Mouse (Mus musculus) neural tube, embryonic 15.5 days (tissue): ENCODE results near the gene Calm1. TPM values are rescaled to one million over a fixed set of nuclear protein-coding genes. Genes with fewer than 3 reads are reported as not detected.
"Not testable (repeated sequence)": the region's sequence is repeated elsewhere in the genome, so short reads cannot be mapped to it uniquely, and the experiment has no call there.

ENCODE experiments used
- ATAC-seq: fragments of 200-750 bp; cut with Nextera tagmentation; 2 replicates; pipeline ENCODE4 v1.8.0; 2017; ENCODE audit warnings: mild to moderate bottlenecking, moderate TSS enrichment, moderate library complexity; ENCODE audit not compliant: low FRiP score
- H3K27ac ChIP-seq: fragments of 300-500 bp; sonication (generic); replicated peaks from 2 replicates; pipeline ENCODE4 v1.5.1; 2015; ENCODE audit warnings: mild to moderate bottlenecking, inconsistent platforms
- H3K27me3 ChIP-seq: fragments of 300-500 bp; sonication (generic); replicated peaks from 2 replicates; pipeline ENCODE4 v1.6.1; 2015; ENCODE audit warnings: inconsistent platforms
- H3K36me3 ChIP-seq: fragments of 300-500 bp; sonication (generic); 2 replicates; pipeline ENCODE4 v1.6.1; 2015; ENCODE audit warnings: inconsistent platforms
- H3K4me1 ChIP-seq: fragments of 300-500 bp; sonication (generic); 2 replicates; pipeline ENCODE4 v1.6.1; 2015; ENCODE audit warnings: inconsistent platforms
- H3K4me2 ChIP-seq: fragments of 300-500 bp; sonication (generic); 2 replicates; pipeline ENCODE4 v1.6.1; 2015; ENCODE audit warnings: inconsistent platforms, mild to moderate bottlenecking, moderate library complexity
- H3K4me3 ChIP-seq: fragments of 300-500 bp; sonication (generic); replicated peaks from 2 replicates; pipeline ENCODE4 v1.5.1; 2015; ENCODE audit warnings: mild to moderate bottlenecking, inconsistent platforms
- H3K9ac ChIP-seq: fragments of 300-500 bp; sonication (generic); replicated peaks from 2 replicates; pipeline ENCODE4 v1.6.1; 2015; ENCODE audit warnings: mild to moderate bottlenecking, inconsistent platforms
- H3K9me3 ChIP-seq: fragments of 300-500 bp; sonication (generic); replicated peaks from 2 replicates; pipeline ENCODE4 v1.6.1; 2016; ENCODE audit warnings: inconsistent platforms
- WGBS: fragments of 180-500 bp; shearing (Covaris S2); methylation state at CpG from one replicate; pipeline ENCODE4 v1.1.7; 2015; ENCODE audit warnings: mixed read lengths; 5-methylcytosine and 5-hydroxymethylcytosine counted together
- polyA plus RNA-seq: library from polyadenylated mRNA; unstranded; fragments of >200 nt; fragmentation: Nextera tagmentation; extraction: Ambion mirVana; gene quantifications from 2 replicates; pipeline ENCODE4 v1.2.1, GENCODE M21; 2015

Gene Calm1
- polyA plus RNA-seq, 1 experiment from 2014 or later, result 3,020 TPM

DNA sequence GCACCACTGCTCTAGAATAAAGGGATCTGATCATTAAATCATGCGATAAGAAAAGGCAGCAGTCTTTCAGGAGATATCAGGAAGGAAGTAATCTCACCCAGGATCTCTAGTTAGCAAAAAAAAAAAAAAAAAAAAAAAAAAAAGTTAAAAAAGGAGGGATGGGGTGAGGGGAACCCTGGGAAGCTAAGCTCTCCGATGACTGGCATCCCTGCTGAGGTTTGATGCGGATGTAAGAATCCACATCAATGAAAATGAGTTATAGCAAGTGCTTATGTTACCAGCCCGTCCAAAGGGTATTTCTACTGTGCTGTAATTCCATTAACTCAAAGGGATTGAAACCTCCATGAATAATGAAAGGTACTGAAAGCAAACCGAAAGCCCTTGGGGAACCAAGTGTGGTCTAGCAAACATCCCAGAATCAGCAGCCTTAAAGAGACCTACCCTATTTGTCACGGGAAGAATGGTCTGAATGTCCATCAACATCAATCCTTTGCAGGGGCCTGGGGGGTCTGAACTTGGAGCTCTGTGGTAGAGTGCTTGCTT, 20.3 kb upstream of the Calm1 start:
- H3K9me3 ChIP-seq, result no peaks in the 10 kb centered on the region
- H3K4me1 ChIP-seq, result peaks cover 19% of the 10 kb centered on the region; the same call in 1 of the 2 replicates
- ATAC-seq, result no peak
- no peak overlapping the region for H3K4me3 ChIP-seq
- H3K4me2 ChIP-seq, result no peak overlapping the region
- H3K9ac ChIP-seq, result no peak overlapping the region
- 29% methylated on average over 6 of the region's 6 CpGs for WGBS
- no peak overlapping the region for H3K27ac ChIP-seq
- H3K27me3 ChIP-seq, result no peaks in the 10 kb centered on the region
- H3K36me3 ChIP-seq, result no peaks in the 10 kb centered on the region

DNA sequence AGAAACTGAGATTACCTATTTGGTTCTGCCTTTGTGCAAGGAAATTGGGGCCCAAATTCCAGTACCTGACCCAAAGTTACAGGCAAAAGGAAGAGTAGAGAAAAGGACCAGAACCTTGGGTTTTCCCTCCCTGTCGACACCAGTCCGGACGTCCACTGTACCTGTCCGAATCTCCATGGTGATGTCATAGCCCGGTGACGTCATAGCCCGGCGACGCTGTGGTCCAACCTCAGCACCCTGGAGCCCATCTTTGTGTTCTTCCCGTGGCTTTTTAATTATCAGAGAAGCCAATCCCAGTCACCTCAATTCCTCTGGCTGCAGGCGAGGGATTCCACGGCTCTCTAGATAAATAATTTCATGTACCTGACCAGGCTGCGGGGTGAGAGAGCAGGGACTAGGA, 18.4 kb upstream of the Calm1 start:
- 89% methylated on average over 13 of the region's 13 CpGs for WGBS
- no peak overlapping the region for H3K4me3 ChIP-seq
- H3K27me3 ChIP-seq, result no peaks in the 10 kb centered on the region
- peaks cover 22% of the 10 kb centered on the region for H3K4me1 ChIP-seq
- no peaks in the 10 kb centered on the region for H3K36me3 ChIP-seq
- no peak overlapping the region for H3K27ac ChIP-seq
- no peak overlapping the region for H3K9ac ChIP-seq
- H3K4me2 ChIP-seq, result no peak overlapping the region
- no peaks in the 10 kb centered on the region for H3K9me3 ChIP-seq
- no peak for ATAC-seq

DNA sequence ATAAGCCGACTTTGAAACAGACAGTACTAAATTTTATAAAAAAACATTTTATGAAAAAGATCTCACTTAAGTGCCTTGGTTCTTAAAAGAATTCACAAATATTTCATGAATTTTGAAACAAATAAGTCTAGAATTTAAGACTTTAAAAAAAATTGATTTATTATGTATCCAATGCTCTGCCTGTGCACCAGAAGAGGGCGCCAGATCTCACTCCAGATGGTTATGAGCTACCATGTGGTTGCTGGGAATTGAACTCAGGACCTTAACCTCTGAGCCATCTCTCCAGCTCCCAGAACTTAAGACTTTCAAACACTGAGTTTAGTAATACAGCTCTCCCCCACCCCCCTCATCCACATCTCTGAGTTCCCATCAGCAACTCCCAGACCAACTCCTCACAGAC, 16.6 kb upstream of the Calm1 start:
- Histone ChIP-seq H3K9me3 (no peaks in the 10 kb centered on the region), H3K27ac (no peak overlapping the region), H3K4me2 (no peak overlapping the region), H3K4me1 (peaks cover 11% of the 10 kb centered on the region), H3K9ac (no peak overlapping the region), H3K27me3 (no peaks in the 10 kb centered on the region), H3K4me3 (no peak overlapping the region), H3K36me3 (no peaks in the 10 kb centered on the region)
- no peak for ATAC-seq
- WGBS, result 93% methylated on average over 2 of the region's 2 CpGs

DNA sequence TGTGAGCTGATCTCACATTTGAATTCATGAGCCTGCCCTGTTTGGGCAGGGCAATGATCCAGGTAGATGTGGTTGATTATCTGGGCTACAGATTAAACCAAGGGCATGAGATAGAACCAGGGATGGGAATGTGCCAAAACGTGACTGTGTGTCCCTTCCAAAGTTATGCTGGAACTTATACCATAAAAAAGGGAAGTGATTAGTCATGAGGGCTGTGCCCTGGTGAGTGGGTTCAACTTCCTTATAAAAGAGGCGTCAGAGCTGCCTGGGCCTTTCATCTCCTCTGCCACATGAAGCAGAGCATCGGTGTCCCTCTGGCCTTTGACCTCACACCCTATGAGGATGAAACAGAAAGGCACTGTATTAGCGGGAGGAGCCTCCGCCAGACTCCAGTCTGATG, 15.3 kb upstream of the Calm1 start:
- Histone ChIP-seq H3K4me2 (no peak overlapping the region), H3K27ac (no peak overlapping the region), H3K4me3 (no peak overlapping the region), H3K36me3 (no peaks in the 10 kb centered on the region), H3K9me3 (no peaks in the 10 kb centered on the region), H3K4me1 (peaks cover 21% of the 10 kb centered on the region), H3K27me3 (no peaks in the 10 kb centered on the region), H3K9ac (no peak overlapping the region)
- 72% methylated on average over 5 of the region's 5 CpGs for WGBS
- ATAC-seq, result no peak

DNA sequence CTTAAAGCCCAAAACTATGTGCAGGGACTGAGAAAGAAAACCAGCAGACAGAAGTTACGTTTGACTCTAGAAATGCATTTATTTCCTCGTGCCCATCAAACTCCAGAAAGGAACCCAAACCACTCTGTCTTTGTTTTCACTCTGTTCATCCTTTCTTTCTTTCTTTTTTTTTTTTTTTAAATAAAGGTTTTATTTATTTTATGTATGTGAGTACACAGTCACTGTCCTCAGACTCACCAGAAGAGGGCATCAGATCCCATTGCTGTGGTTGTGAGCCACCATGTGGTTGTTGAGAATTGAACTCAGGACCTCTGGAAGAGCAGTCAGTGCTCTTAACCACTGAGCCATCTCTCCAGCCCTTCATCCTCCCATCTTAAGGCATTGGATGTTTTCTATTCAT, 14.3 kb upstream of the Calm1 start:
- not testable (repeated sequence) for ATAC-seq, H3K27me3 ChIP-seq, H3K9me3 ChIP-seq, H3K36me3 ChIP-seq, H3K4me3 ChIP-seq, H3K9ac ChIP-seq, H3K4me2 ChIP-seq, H3K27ac ChIP-seq
- H3K4me1 ChIP-seq, result peaks cover 21% of the 10 kb centered on the region
- WGBS, result 93% methylated on average over 2 of the region's 2 CpGs

DNA sequence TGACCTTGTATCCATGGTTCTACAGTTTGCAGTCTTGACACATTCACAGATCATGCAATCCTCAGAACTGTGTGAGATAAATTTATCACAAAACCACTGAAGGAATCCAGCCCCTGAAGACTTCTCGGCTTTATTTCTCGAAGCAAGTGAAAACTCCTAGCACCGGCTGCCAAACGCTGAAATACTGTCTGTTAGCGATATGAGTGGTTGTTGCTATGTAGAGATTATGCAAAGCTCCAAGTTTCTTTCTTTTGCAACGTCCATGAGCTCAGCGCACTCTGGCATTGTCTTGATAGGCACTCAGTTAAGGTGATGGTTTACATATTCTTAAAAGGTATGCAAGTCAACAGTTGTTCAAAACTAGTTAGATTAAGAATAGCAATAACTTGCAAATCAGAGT, 13.3 kb upstream of the Calm1 start:
- no peaks in the 10 kb centered on the region for H3K36me3 ChIP-seq
- peak overlapping the region; percentile 32; the same call in 1 of the 2 replicates for H3K9ac ChIP-seq
- H3K4me3 ChIP-seq, result no peak overlapping the region; the same call in 1 of the 2 replicates
- H3K4me2 ChIP-seq, result peak overlapping the region; percentile 86
- 58% methylated on average over 7 of the region's 7 CpGs for WGBS
- no peaks in the 10 kb centered on the region for H3K27me3 ChIP-seq
- peak overlapping the region; percentile 100 for H3K27ac ChIP-seq
- H3K4me1 ChIP-seq, result peaks cover 21% of the 10 kb centered on the region
- no peaks in the 10 kb centered on the region for H3K9me3 ChIP-seq
- ATAC-seq, result no peak

DNA sequence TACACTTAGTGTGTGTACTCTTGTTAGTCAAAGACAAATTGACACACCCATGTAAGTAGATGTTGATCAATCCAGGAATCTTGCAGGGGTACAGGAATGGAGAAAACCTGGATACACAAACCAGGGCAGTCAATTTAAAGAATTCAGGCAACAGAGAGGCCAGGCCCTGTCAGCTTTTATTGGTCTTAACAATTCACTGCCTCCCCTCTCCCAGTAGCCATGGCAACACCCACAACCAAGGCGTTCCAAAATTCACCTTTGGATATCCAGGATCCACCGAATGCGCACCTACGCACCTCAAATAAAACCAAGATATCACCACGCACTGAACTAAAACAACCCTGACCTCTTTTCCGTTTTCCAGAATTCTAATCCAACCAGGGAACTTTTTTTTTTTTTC, 12.9 kb upstream of the Calm1 start:
- Histone ChIP-seq H3K4me2 (peak overlapping the region; percentile 86), H3K4me3 (peak overlapping the region; percentile 57), H3K4me1 (peaks cover 21% of the 10 kb centered on the region), H3K27me3 (no peaks in the 10 kb centered on the region), H3K36me3 (no peaks in the 10 kb centered on the region), H3K9me3 (no peaks in the 10 kb centered on the region), H3K27ac (peak overlapping the region; percentile 100), H3K9ac (peak overlapping the region; percentile 81)
- WGBS, result 4% methylated on average over 6 of the region's 6 CpGs
- no peak for ATAC-seq

DNA sequence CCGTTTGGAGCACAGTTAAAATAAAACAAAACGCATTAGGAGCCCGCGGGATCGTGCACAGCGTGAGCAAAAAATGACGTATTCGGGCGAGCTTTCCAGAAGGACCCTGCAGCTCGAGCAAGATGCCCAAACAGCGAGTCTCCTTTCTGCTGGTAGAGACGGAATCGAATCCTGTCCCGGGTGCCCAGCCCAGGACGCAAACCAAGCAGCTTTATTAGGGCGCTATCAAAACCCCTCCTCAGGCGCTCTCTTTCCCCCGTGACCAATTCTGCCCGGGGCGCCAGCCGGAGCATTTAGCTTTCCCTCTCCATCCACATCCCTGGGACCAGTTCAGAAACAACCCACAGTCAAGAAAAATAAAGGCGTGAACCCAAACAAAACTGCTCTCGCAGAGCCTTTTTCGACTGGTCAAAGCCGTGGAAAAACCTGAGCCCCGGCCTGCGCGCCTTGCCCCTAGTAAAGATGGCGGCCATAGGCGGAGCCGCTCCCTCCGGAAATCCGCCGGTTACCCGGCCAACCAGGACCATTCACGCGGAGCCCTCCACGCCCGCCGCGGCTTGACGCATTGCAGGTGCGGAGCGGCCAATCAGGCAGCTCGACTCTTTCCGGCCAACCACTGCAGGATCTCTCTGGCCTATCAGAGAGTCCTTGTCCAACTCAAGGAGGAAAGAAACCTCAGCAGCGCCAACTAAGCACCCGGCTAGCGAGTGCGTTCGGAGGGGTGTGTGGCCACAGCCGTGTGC, 12.1 kb upstream of the Calm1 start:
- H3K4me1 ChIP-seq, result peaks cover 21% of the 10 kb centered on the region
- under 1% methylated on average over 52 of the region's 52 CpGs for WGBS

DNA sequence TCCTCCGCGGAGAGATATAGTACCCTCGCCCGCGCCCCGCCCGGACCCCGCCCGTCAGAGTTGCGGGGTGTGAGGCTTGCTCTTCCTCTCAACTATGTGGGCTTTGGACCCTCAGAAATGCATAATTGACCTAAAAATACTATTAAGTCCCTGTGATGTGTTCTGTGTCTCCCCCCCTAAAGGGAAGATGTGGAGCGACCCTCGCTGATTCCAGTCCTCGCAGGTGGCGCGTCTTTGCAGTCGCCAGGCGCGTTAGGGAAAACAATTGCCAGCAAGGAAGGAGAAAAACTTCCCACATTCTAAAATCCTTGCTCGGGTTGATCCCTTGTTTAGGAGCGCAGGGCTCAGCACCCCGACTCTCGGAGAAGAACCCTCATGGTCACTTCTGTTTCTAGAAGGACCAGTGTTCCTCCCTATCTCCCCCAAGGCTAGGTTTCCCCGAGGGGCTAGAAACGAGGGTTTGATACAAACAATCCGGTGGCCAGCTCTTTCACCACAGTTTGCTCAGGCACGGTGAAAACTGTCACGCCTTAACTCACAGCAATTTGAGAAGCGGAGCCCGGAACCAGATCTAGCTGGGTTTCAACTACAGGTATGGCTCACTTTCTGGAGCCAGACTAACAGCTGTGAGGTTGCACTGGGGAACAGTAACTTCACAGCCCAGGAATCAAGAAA, 11.3 kb upstream of the Calm1 start:
- Histone ChIP-seq H3K36me3 (no peaks in the 10 kb centered on the region), H3K4me1 (peaks cover 21% of the 10 kb centered on the region), H3K9ac (peak overlapping the region; percentile 72), H3K27me3 (no peaks in the 10 kb centered on the region), H3K27ac (peak overlapping the region; percentile 100), H3K9me3 (no peaks in the 10 kb centered on the region), H3K4me3 (peak overlapping the region; percentile 57), H3K4me2 (peak overlapping the region; percentile 86)
- peak; percentile 8; the same call in 1 of the 2 replicates for ATAC-seq
- under 1% methylated on average over 29 of the region's 29 CpGs for WGBS

More for the DNA sequence above, 12.1 kb upstream of the Calm1 start:
- Histone ChIP-seq H3K27ac (peak overlapping the region; percentile 100), H3K9ac (peak overlapping the region; percentile 81), H3K4me3 (peak overlapping the region; percentile 57), H3K9me3 (no peaks in the 10 kb centered on the region), H3K4me2 (peak overlapping the region; percentile 86), H3K36me3 (no peaks in the 10 kb centered on the region), H3K27me3 (no peaks in the 10 kb centered on the region)
- peak; percentile 98 for ATAC-seq

DNA sequence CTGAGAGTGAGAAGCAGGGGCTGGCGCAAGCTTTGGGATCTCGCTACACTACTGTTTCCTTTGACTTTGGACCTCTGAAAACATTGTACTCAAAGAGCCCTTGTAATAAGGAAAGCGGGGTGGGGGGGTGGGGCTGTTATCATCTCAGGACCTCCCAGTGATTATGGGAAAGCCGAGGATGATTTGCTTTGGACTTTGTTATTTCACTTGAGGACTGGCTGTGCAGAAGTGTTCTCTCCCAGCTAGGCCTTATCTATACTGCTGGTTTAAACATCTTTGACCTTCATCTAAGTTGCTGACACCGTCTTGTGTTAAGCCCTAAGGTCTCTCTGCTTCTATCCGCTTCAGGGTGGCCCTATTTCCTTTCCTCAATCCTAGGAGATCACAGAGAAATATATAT, 8.4 kb upstream of the Calm1 start:
- Histone ChIP-seq H3K36me3 (no peaks in the 10 kb centered on the region), H3K4me3 (no peak overlapping the region), H3K9me3 (no peaks in the 10 kb centered on the region), H3K27ac (no peak overlapping the region), H3K27me3 (no peaks in the 10 kb centered on the region), H3K9ac (no peak overlapping the region), H3K4me2 (no peak overlapping the region), H3K4me1 (peaks cover 17% of the 10 kb centered on the region)
- WGBS, result 93% methylated on average over 6 of the region's 6 CpGs
- no peak for ATAC-seq

DNA sequence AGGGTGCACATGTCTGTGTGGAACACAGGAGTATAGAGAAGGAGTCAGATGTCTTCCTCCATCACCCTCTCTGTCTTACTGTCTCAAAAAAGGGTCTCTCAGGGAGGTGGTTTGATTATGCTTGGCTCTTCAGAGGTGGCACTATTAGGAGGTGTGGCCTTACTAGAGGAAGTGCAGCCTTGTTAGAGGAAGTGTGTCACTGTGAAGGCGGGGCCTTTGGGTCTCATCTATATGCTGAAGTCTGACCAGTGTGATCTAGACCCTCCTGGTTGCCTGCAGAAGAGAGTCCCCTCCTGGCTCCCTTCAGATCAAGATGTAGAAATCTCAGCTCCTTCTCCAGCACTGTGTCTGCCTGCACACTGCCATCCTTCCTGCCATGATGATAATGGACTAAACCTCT, 5.1 kb upstream of the Calm1 start:
- H3K9me3 ChIP-seq, result no peaks in the 10 kb centered on the region
- H3K4me3 ChIP-seq, result no peak overlapping the region
- no peak overlapping the region for H3K9ac ChIP-seq
- H3K36me3 ChIP-seq, result no peaks in the 10 kb centered on the region
- H3K27me3 ChIP-seq, result no peaks in the 10 kb centered on the region
- ATAC-seq, result no peak
- no peak overlapping the region for H3K27ac ChIP-seq
- peaks cover 5% of the 10 kb centered on the region; the same call in 1 of the 2 replicates for H3K4me1 ChIP-seq
- H3K4me2 ChIP-seq, result no peak overlapping the region
- WGBS, result 81% methylated on average over 1 of the region's 1 CpGs

DNA sequence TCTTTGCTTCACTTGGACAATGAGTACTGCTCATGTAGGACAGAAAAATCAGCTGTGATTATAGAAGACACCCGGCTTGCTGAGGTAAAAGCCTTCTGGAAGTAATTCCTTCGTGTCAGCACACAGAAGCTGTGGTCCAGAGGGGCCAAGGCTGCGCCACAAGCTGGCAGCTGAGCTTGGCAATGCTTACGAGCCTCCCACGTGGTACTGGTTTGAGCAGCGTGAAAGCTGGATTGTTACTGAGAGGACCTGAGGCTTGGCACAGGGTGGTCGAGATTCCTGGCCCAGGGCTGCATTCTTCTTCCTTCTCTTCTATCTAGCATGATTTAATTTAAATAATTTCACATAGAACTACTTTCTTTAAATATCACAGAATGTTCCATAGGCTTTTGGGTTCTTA, 2.4 kb upstream of the Calm1 start:
- no peaks in the 10 kb centered on the region for H3K9me3 ChIP-seq
- H3K4me1 ChIP-seq, result peaks cover 13% of the 10 kb centered on the region
- no peak overlapping the region for H3K27ac ChIP-seq
- no peak overlapping the region for H3K4me3 ChIP-seq
- no peaks in the 10 kb centered on the region for H3K27me3 ChIP-seq
- H3K9ac ChIP-seq, result no peak overlapping the region
- ATAC-seq, result no peak
- H3K36me3 ChIP-seq, result no peaks in the 10 kb centered on the region
- no peak overlapping the region for H3K4me2 ChIP-seq
- WGBS, result 56% methylated on average over 7 of the region's 7 CpGs
